Mouse (Mus musculus) CH12.LX (cell line): ENCODE measurements around the gene Steap1.

Experiments
- BHLHE40 ChIP-seq: IDR thresholded peaks from 2 replicates; pipeline ENCODE4 v1.6.1; 2011; ENCODE audit warnings: mild to moderate bottlenecking, low read depth, low read length, improper control_type of control experiment
- CTCF ChIP-seq, 2 experiments: IDR thresholded peaks in 1 of 2; conservative IDR thresholded peaks in 1 of 2; 2 replicates each; pipeline ENCODE4 v1.5.1; 2011 to 2012; ENCODE audit warnings: low read depth in 2 of 2, low read length in 2 of 2, improper control_type of control experiment in 1 of 2, inconsistent platforms in 1 of 2, mild to moderate bottlenecking in 1 of 2, moderate library complexity in 1 of 2
- JUND ChIP-seq: conservative IDR thresholded peaks from 2 replicates; pipeline ENCODE4 v1.6.1; 2011; ENCODE audit warnings: low read depth, low read length, improper control_type of control experiment
- MAZ ChIP-seq: IDR thresholded peaks from 2 replicates; pipeline ENCODE4 v1.6.1; 2012; ENCODE audit warnings: low read depth, mild to moderate bottlenecking, inconsistent platforms, low read length, improper control_type of control experiment, moderate library complexity
- POLR2A ChIP-seq: IDR thresholded peaks from 2 replicates; pipeline ENCODE4 v1.6.1; 2011; ENCODE audit warnings: low read depth, mild to moderate bottlenecking, improper control_type of control experiment, low read length
- ZC3H11A ChIP-seq: IDR thresholded peaks from 2 replicates; pipeline ENCODE4 v1.6.1; 2012; ENCODE audit warnings: low read depth, mild to moderate bottlenecking, inconsistent platforms, low read length, improper control_type of control experiment
- ZMIZ1 ChIP-seq: IDR thresholded peaks from 2 replicates; pipeline ENCODE4 v1.6.1; 2012; ENCODE audit warnings: low read depth, mild to moderate bottlenecking, inconsistent platforms, low read length, improper control_type of control experiment

GRCm38 (mm10) chr5:5734445-5734844, 14.7 kb downstream of the Steap1 start:
- TF ChIP-seq BHLHE40 = no peak
- TF ChIP-seq JUND = no peak
- no peak for TF ChIP-seq CTCF (conservative IDR thresholded peaks at IDR 0.05 in 1 of 2, IDR thresholded peaks at IDR 0.05 in 1 of 2; ENCODE audit: low read depth in 2 of 2, low read length in 2 of 2)
- TF ChIP-seq ZMIZ1 = no peak
- no peak for TF ChIP-seq ZC3H11A
- no peak for TF ChIP-seq MAZ
- no peak for TF ChIP-seq POLR2A
